12 mouse cellular contexts compared by ENCODE assay signal in genomic region chr17:32110424-32110823, GRCm38 (mm10). TPM values are rescaled to one million over a fixed set of nuclear protein-coding genes. Genes with fewer than 3 reads are reported as not detected.
A peak's percentile ranks its signal among the peaks of the same experiment; 100 is the strongest.
DNase-seq lines count a peak whose midpoint lies in the region; ATAC-seq lines count a peak whose summit lies in the region.
"Had no signal": no experiment of that assay in that cellular context is flagged by ENCODE, and none has a peak within 500 bp of the region (broad histone marks: within the 10 kb centered on the region; RNA-seq: fewer than 3 reads in every experiment).

No protein-coding gene starts in this region.

- no peak overlapping the region for H3K4me3 ChIP-seq in embryonic facial prominence, embryonic 12.5 days
- no peak overlapping the region for H3K4me3 ChIP-seq in embryonic facial prominence, embryonic 10.5 days
- no peak overlapping the region for H3K4me3 ChIP-seq in stomach, embryonic 15.5 days (replicated peaks)
- no peak overlapping the region for H3K4me3 ChIP-seq in intestine, embryonic 16.5 days (ENCODE audit: low read length)
- H3K4me3 ChIP-seq: gastrocnemius, adult 2 months; intestine, embryonic 15.5 days; limb, embryonic 13.5 days had no signal

- 42% methylated on average over 2 of the region's 2 CpGs for WGBS in embryonic facial prominence, embryonic 12.5 days
- WGBS in embryonic facial prominence, embryonic 10.5 days = 66% methylated on average over 2 of the region's 2 CpGs
- WGBS in stomach, embryonic 15.5 days = 47% methylated on average over 2 of the region's 2 CpGs
- 54% methylated on average over 2 of the region's 2 CpGs for WGBS in intestine, embryonic 16.5 days

- DNase-seq in embryonic facial prominence, embryonic 10.5 days (ENCODE audit: low spot score) = no peak
- DNase-seq in ovary, postnatal 36 days (ENCODE audit: low spot score) = peak; percentile 32
- DNase-seq in ovary, postnatal 10 days (ENCODE audit: low spot score) = no peak
- DNase-seq in heart, postnatal 36 days = peak; percentile 49 to 57
- no peak for DNase-seq in neural tube, embryonic 10.5 days (ENCODE audit: extremely low spot score, low spot score)
- DNase-seq: gastrocnemius, adult 2 months; right cerebral cortex, postnatal 25 days had no signal

- no peaks in the 10 kb centered on the region for H3K9me3 ChIP-seq in embryonic facial prominence, embryonic 12.5 days
- H3K9me3 ChIP-seq in embryonic facial prominence, embryonic 10.5 days = no peaks in the 10 kb centered on the region
- H3K9me3 ChIP-seq in stomach, embryonic 15.5 days = no peaks in the 10 kb centered on the region
- no peaks in the 10 kb centered on the region for H3K9me3 ChIP-seq in intestine, embryonic 16.5 days (ENCODE audit: control insufficient read depth, low read length)
- H3K9me3 ChIP-seq: intestine, embryonic 15.5 days; limb, embryonic 13.5 days had no signal

- intact Hi-C loops in heart, postnatal 36 days (cut with DNase I) = no loop called here

- H3K9ac ChIP-seq in embryonic facial prominence, embryonic 12.5 days = 0 out of 2 replicates have a peak overlapping the region, but pooled peaks have one; percentile 9
- no peak overlapping the region for H3K9ac ChIP-seq in stomach, embryonic 15.5 days
- no peak overlapping the region for H3K9ac ChIP-seq in intestine, embryonic 16.5 days (ENCODE audit: low read depth, low read length)
- H3K9ac ChIP-seq: intestine, embryonic 15.5 days; limb, embryonic 13.5 days had no signal

- no peaks in the 10 kb centered on the region for H3K36me3 ChIP-seq in embryonic facial prominence, embryonic 12.5 days
- H3K36me3 ChIP-seq in embryonic facial prominence, embryonic 10.5 days (replicated peaks) = no peaks in the 10 kb centered on the region
- H3K36me3 ChIP-seq in stomach, embryonic 15.5 days = no peaks in the 10 kb centered on the region
- H3K36me3 ChIP-seq in intestine, embryonic 16.5 days (ENCODE audit: control insufficient read depth, insufficient read depth, low read length) = no peaks in the 10 kb centered on the region
- H3K36me3 ChIP-seq: intestine, embryonic 15.5 days; limb, embryonic 13.5 days had no signal

- H3K4me2 ChIP-seq in embryonic facial prominence, embryonic 12.5 days (replicated peaks) = no peak overlapping the region
- no peak overlapping the region for H3K4me2 ChIP-seq in stomach, embryonic 15.5 days
- no peak overlapping the region for H3K4me2 ChIP-seq in intestine, embryonic 16.5 days (ENCODE audit: low read depth, low read length)
- H3K4me2 ChIP-seq: intestine, embryonic 15.5 days; limb, embryonic 13.5 days had no signal

- ATAC-seq in embryonic facial prominence, embryonic 12.5 days (ENCODE audit: insufficient number of reproducible peaks, insufficient read depth, low FRiP score, low TSS enrichment) = no peak
- peak; percentile 28; the same call in 1 of the 2 replicates for ATAC-seq in stomach, embryonic 15.5 days (ENCODE audit: insufficient read depth, low FRiP score, low read depth)
- ATAC-seq in intestine, embryonic 16.5 days = no peak
- ATAC-seq: intestine, embryonic 15.5 days had no signal

- H3K27ac ChIP-seq in embryonic facial prominence, embryonic 12.5 days = 0 out of 2 replicates have a peak overlapping the region, but pooled peaks have one; percentile 50
- no peak overlapping the region for H3K27ac ChIP-seq in embryonic facial prominence, embryonic 10.5 days (replicated peaks)
- H3K27ac ChIP-seq in stomach, embryonic 15.5 days = peak overlapping the region; percentile 35; the same call in 1 of the 2 replicates
- H3K27ac ChIP-seq in intestine, embryonic 16.5 days (ENCODE audit: low read length) = no peak overlapping the region
- H3K27ac ChIP-seq: gastrocnemius, adult 2 months; intestine, embryonic 15.5 days; limb, embryonic 13.5 days had no signal

- H3K27me3 ChIP-seq in embryonic facial prominence, embryonic 12.5 days = peaks cover 8% of the 10 kb centered on the region
- peaks cover 43% of the 10 kb centered on the region for H3K27me3 ChIP-seq in embryonic facial prominence, embryonic 10.5 days (replicated peaks; ENCODE audit: low read depth, poor library complexity, severe bottlenecking)
- 0 out of 2 replicates have a peak, but pooled peaks cover 5% of the 10 kb centered on the region for H3K27me3 ChIP-seq in stomach, embryonic 15.5 days (replicated peaks)
- H3K27me3 ChIP-seq in intestine, embryonic 16.5 days (replicated peaks; ENCODE audit: control insufficient read depth, insufficient read depth, low read length) = no peaks in the 10 kb centered on the region; the same call in 1 of the 2 replicates
- H3K27me3 ChIP-seq: intestine, embryonic 15.5 days had no signal

- peaks cover 24% of the 10 kb centered on the region for H3K4me1 ChIP-seq in embryonic facial prominence, embryonic 12.5 days
- peaks cover 52% of the 10 kb centered on the region for H3K4me1 ChIP-seq in embryonic facial prominence, embryonic 10.5 days
- peaks cover 15% of the 10 kb centered on the region for H3K4me1 ChIP-seq in stomach, embryonic 15.5 days
- H3K4me1 ChIP-seq in intestine, embryonic 16.5 days (ENCODE audit: control insufficient read depth, insufficient read depth, low read length) = peaks cover 13% of the 10 kb centered on the region

RNA-seq across cellular contexts. Expression of gene Notch3, which starts 56.2 kb away (rescaled TPM):
- 22.1 and 23.0 TPM in 2 replicates for polyA plus RNA-seq in embryonic facial prominence, embryonic 12.5 days (2016; fragmentation: Nextera tagmentation; extraction: Ambion mirVana)
- polyA plus RNA-seq in embryonic facial prominence, embryonic 10.5 days (2016; fragmentation: Nextera tagmentation; extraction: Ambion mirVana) = 23.7 and 24.5 TPM in 2 replicates
- 10 to 100 TPM; 25.1 to 26.4 TPM for total RNA-seq in heart, postnatal 36 days (2021)
- 13.1 and 14.2 TPM in 2 replicates for polyA plus RNA-seq in stomach, embryonic 15.5 days (2015; fragmentation: Nextera tagmentation; extraction: Ambion mirVana)
- 5.1 and 6.6 TPM in 2 replicates for polyA plus RNA-seq in intestine, embryonic 16.5 days (2015; fragmentation: Nextera tagmentation; extraction: Ambion mirVana)

Comparison
In these comparisons a context has a peak if more than half of its experiments do, and no peak if none do; other contexts are left out.
1. H3K27ac ChIP-seq: peak in embryonic facial prominence, embryonic 12.5 days (single experiment) and stomach, embryonic 15.5 days (single experiment); none in embryonic facial prominence, embryonic 10.5 days (single experiment) and intestine, embryonic 16.5 days (single experiment).
2. DNase-seq: peak in ovary, postnatal 36 days (single experiment) and heart, postnatal 36 days (2 of 2); none in embryonic facial prominence, embryonic 10.5 days (single experiment), ovary, postnatal 10 days (single experiment) and neural tube, embryonic 10.5 days (single experiment).